Mouse (Mus musculus): ENCODE measurements around the gene Shroom3.

GRCm38 (mm10) chr5:92811761-92812160 is 128.5 kb downstream of the Shroom3 start:
- no peak for TF ChIP-seq CTCF (IDR thresholded peaks at IDR 0.05 in 2 of 3, conservative IDR thresholded peaks at IDR 0.05 in 1 of 3; ENCODE audit: control insufficient read depth in 1 of 3, insufficient read depth in 1 of 3, low read depth in 2 of 3, low read length in 3 of 3, poor library complexity in 1 of 3, severe bottlenecking in 1 of 3)
- TF ChIP-seq TAL1 (IDR thresholded peaks at IDR 0.05; ENCODE audit: low read length): no peak
- TF ChIP-seq POLR2A (IDR thresholded peaks at IDR 0.05; ENCODE audit: control insufficient read depth in 1 of 2, insufficient read depth in 1 of 2, low read depth in 1 of 2, low read length in 2 of 2, poor library complexity in 1 of 2): no peak
- no peak for TF ChIP-seq ZNF384 (IDR thresholded peaks at IDR 0.05; ENCODE audit: low read depth, low read length)
- no peak for TF ChIP-seq JUND (IDR thresholded peaks at IDR 0.05; ENCODE audit: low read depth, low read length)
- TF ChIP-seq MAX (IDR thresholded peaks at IDR 0.05; ENCODE audit: low read length): no peak
- no peak for TF ChIP-seq ETS1 (IDR thresholded peaks at IDR 0.05; ENCODE audit: low read depth, low read length)
- no peak for TF ChIP-seq RCOR1 (IDR thresholded peaks at IDR 0.05; ENCODE audit: low read depth, low read length)
- TF ChIP-seq MEF2A (IDR thresholded peaks at IDR 0.05; ENCODE audit: extremely low read depth, insufficient replicate concordance, low read depth, low read length, poor library complexity, severe bottlenecking): no peak
- no peak for TF ChIP-seq CHD2 (IDR thresholded peaks at IDR 0.05; ENCODE audit: low read length)
- no peak for TF ChIP-seq CHD1 (IDR thresholded peaks at IDR 0.05; ENCODE audit: low read depth, low read length)
- no peak for TF ChIP-seq EP300 (IDR thresholded peaks at IDR 0.05; ENCODE audit: low read depth in 1 of 2, low read length in 2 of 2)
